Mouse (Mus musculus) lung, embryonic 15.5 days (tissue): ENCODE data around the gene Rbpms2. TPM values are rescaled to one million over a fixed set of nuclear protein-coding genes. Genes with fewer than 3 reads are reported as not detected.
A peak's percentile ranks its signal among the peaks of the same experiment; 100 is the strongest.

Experiments
- ATAC-seq: fragments of 200-750 bp; cut with Nextera tagmentation; 2 replicates; pipeline ENCODE4 v1.8.0; 2017; ENCODE audit warnings: moderate number of reproducible peaks, borderline replicate concordance; ENCODE audit not compliant: low FRiP score, low TSS enrichment; ENCODE audit errors: extremely low read depth
- H3K27ac ChIP-seq: fragments of 300-500 bp; sonication (generic); 2 replicates; pipeline ENCODE4 v1.5.1; 2015; ENCODE audit warnings: moderate library complexity, mild to moderate bottlenecking, inconsistent platforms
- H3K27me3 ChIP-seq: fragments of 300-500 bp; sonication (generic); 2 replicates; pipeline ENCODE4 v1.6.1; 2015; ENCODE audit warnings: inconsistent platforms
- H3K36me3 ChIP-seq: fragments of 300-500 bp; sonication (generic); 2 replicates; pipeline ENCODE4 v1.6.1; 2015; ENCODE audit warnings: inconsistent platforms
- H3K4me1 ChIP-seq: fragments of 300-500 bp; sonication (generic); 2 replicates; pipeline ENCODE4 v1.6.1; 2015; ENCODE audit warnings: inconsistent platforms
- H3K4me2 ChIP-seq: fragments of 300-500 bp; sonication (generic); 2 replicates; pipeline ENCODE4 v1.6.1; 2015; ENCODE audit warnings: inconsistent platforms, mild to moderate bottlenecking, moderate library complexity
- H3K4me3 ChIP-seq: fragments of 300-500 bp; sonication (generic); 2 replicates; pipeline ENCODE4 v1.5.1; 2015; ENCODE audit warnings: mild to moderate bottlenecking, inconsistent platforms
- H3K9ac ChIP-seq: fragments of 300-500 bp; sonication (generic); 2 replicates; pipeline ENCODE4 v1.6.1; 2015; ENCODE audit warnings: inconsistent platforms
- H3K9me3 ChIP-seq: fragments of 300-500 bp; sonication (generic); 2 replicates; pipeline ENCODE4 v1.6.1; 2016; ENCODE audit warnings: inconsistent platforms
- WGBS: fragments of 180-500 bp; shearing (Covaris S2); methylation state at CpG from one replicate; pipeline ENCODE4 v1.1.7; 2015; 5-methylcytosine and 5-hydroxymethylcytosine counted together
- polyA plus RNA-seq: library from polyadenylated mRNA; unstranded; fragments of >200 nt; fragmentation: Nextera tagmentation; extraction: Ambion mirVana; gene quantifications from 2 replicates; pipeline ENCODE4 v1.2.1, GENCODE M21; 2015

The Rbpms2 gene
- polyA plus RNA-seq, 1 experiment from 2014 or later, result 16.6 TPM

GRCm38 (mm10) chr9:65666042-65666441 lies 36.6 kb downstream of the Rbpms2 start:
- no peaks in the 10 kb centered on the region for H3K9me3 ChIP-seq
- no peak overlapping the region for H3K9ac ChIP-seq
- H3K4me2 ChIP-seq, result no peak overlapping the region
- ATAC-seq, result no peak
- H3K27ac ChIP-seq, result no peak overlapping the region
- no peaks in the 10 kb centered on the region for H3K4me1 ChIP-seq
- no peaks in the 10 kb centered on the region for H3K27me3 ChIP-seq
- 20% methylated on average over 5 of the region's 5 CpGs for WGBS
- no peak overlapping the region for H3K4me3 ChIP-seq
- no peaks in the 10 kb centered on the region for H3K36me3 ChIP-seq

GRCm38 (mm10) chr9:65667701-65668100 lies 38.3 kb downstream of the Rbpms2 start, which contains the start of gene Oaz2:
Gene Oaz2 (plus strand): TSS chr9:65668001.
- Histone ChIP-seq H3K4me3 (no peak within 1 kb of the TSS), H3K4me1 (peaks cover 8% of the 10 kb centered on the region; the same call in 1 of the 2 replicates), H3K4me2 (no peak within 1 kb of the TSS), H3K9ac (no peak within 1 kb of the TSS), H3K27me3 (no peaks in the 10 kb centered on the region), H3K36me3 (no peaks in the 10 kb centered on the region), H3K27ac (no peak within 1 kb of the TSS), H3K9me3 (no peaks in the 10 kb centered on the region)
- 90% methylated on average over 8 of the region's 8 CpGs for WGBS
- no peak for ATAC-seq

GRCm38 (mm10) chr9:65671431-65671931 lies 42.0 kb downstream of the Rbpms2 start:
- Histone ChIP-seq H3K27ac (peak overlapping the region; percentile 55), H3K4me1 (peaks cover 15% of the 10 kb centered on the region; the same call in 1 of the 2 replicates), H3K36me3 (no peaks in the 10 kb centered on the region), H3K9me3 (no peaks in the 10 kb centered on the region), H3K4me2 (no peak overlapping the region), H3K4me3 (no peak overlapping the region), H3K9ac (no peak overlapping the region), H3K27me3 (no peaks in the 10 kb centered on the region)
- 0 out of 2 replicates have a peak, but pooled peaks have one; percentile 15 for ATAC-seq
- 48% methylated on average over 9 of the region's 9 CpGs for whole genome bisulfite sequencing

GRCm38 (mm10) chr9:65672996-65673395 lies 43.5 kb downstream of the Rbpms2 start:
- H3K9me3 ChIP-seq, result no peaks in the 10 kb centered on the region
- ATAC-seq, result no peak
- H3K36me3 ChIP-seq, result no peaks in the 10 kb centered on the region
- H3K4me1 ChIP-seq, result peaks cover 24% of the 10 kb centered on the region
- no peak overlapping the region for H3K4me3 ChIP-seq
- no peaks in the 10 kb centered on the region for H3K27me3 ChIP-seq
- peak overlapping the region; percentile 31; the same call in 1 of the 2 replicates for H3K27ac ChIP-seq
- WGBS, result 47% methylated on average over 11 of the region's 11 CpGs
- no peak overlapping the region for H3K4me2 ChIP-seq
- no peak overlapping the region for H3K9ac ChIP-seq

GRCm38 (mm10) chr9:65675461-65676357 lies 46.3 kb downstream of the Rbpms2 start:
- 46% methylated on average over 8 of the region's 8 CpGs for WGBS
- ATAC-seq, result peak; percentile 4; the same call in 1 of the 2 replicates
- Histone ChIP-seq H3K36me3 (no peaks in the 10 kb centered on the region), H3K9me3 (no peaks in the 10 kb centered on the region), H3K4me1 (peaks cover 50% of the 10 kb centered on the region), H3K9ac (0 out of 2 replicates have a peak overlapping the region, but pooled peaks have one; percentile 13), H3K4me3 (peak overlapping the region; percentile 74), H3K27me3 (no peaks in the 10 kb centered on the region), H3K4me2 (peak overlapping the region; percentile 79), H3K27ac (peak overlapping the region; percentile 29; the same call in 1 of the 2 replicates)

GRCm38 (mm10) chr9:65676358-65677118 lies 47.1 kb downstream of the Rbpms2 start:
- H3K4me1 ChIP-seq, result peaks cover 55% of the 10 kb centered on the region
- peak overlapping the region; percentile 74 for H3K4me3 ChIP-seq
- peak overlapping the region; percentile 59 for H3K27ac ChIP-seq
- H3K36me3 ChIP-seq, result no peaks in the 10 kb centered on the region
- H3K9me3 ChIP-seq, result no peaks in the 10 kb centered on the region
- H3K27me3 ChIP-seq, result no peaks in the 10 kb centered on the region
- peak overlapping the region; percentile 79 for H3K4me2 ChIP-seq
- under 1% methylated on average over 42 of the region's 51 CpGs for WGBS
- H3K9ac ChIP-seq, result peak overlapping the region; percentile 65
- ATAC-seq, result peak; percentile 95

GRCm38 (mm10) chr9:65677119-65677462 lies 47.6 kb downstream of the Rbpms2 start:
- Histone ChIP-seq H3K27ac (peak overlapping the region; percentile 59), H3K9me3 (no peaks in the 10 kb centered on the region), H3K4me3 (peak overlapping the region; percentile 74), H3K36me3 (no peaks in the 10 kb centered on the region), H3K27me3 (no peaks in the 10 kb centered on the region), H3K4me2 (peak overlapping the region; percentile 79), H3K9ac (peak overlapping the region; percentile 65), H3K4me1 (peaks cover 55% of the 10 kb centered on the region)
- no peak for ATAC-seq
- WGBS, result 3% methylated on average over 3 of the region's 3 CpGs

GRCm38 (mm10) chr9:65679181-65679761 lies 49.8 kb downstream of the Rbpms2 start:
- Histone ChIP-seq H3K27ac (peak overlapping the region; percentile 85), H3K9ac (peak overlapping the region; percentile 17; the same call in 1 of the 2 replicates), H3K9me3 (no peaks in the 10 kb centered on the region), H3K4me3 (peak overlapping the region; percentile 74), H3K4me2 (peak overlapping the region; percentile 79), H3K4me1 (peaks cover 60% of the 10 kb centered on the region), H3K27me3 (no peaks in the 10 kb centered on the region), H3K36me3 (no peaks in the 10 kb centered on the region)
- peak; percentile 56 for ATAC-seq
- 2% methylated on average over 5 of the region's 5 CpGs for WGBS

GRCm38 (mm10) chr9:65680938-65681633 lies 51.6 kb downstream of the Rbpms2 start:
- H3K36me3 ChIP-seq, result peaks cover 7% of the 10 kb centered on the region; the same call in 1 of the 2 replicates
- H3K9me3 ChIP-seq, result no peaks in the 10 kb centered on the region
- peak overlapping the region; percentile 85 for H3K27ac ChIP-seq
- no peak for ATAC-seq
- peaks cover 53% of the 10 kb centered on the region for H3K4me1 ChIP-seq
- no peak overlapping the region for H3K4me3 ChIP-seq
- H3K9ac ChIP-seq, result no peak overlapping the region
- 53% methylated on average over 4 of the region's 4 CpGs for WGBS
- no peaks in the 10 kb centered on the region for H3K27me3 ChIP-seq
- H3K4me2 ChIP-seq, result 0 out of 2 replicates have a peak overlapping the region, but pooled peaks have one; percentile 7

- H3K9me3 ChIP-seq, result no peaks in the 10 kb centered on the region
- no peak overlapping the region; the same call in 1 of the 2 replicates for H3K9ac ChIP-seq
- no peaks in the 10 kb centered on the region for H3K27me3 ChIP-seq
- H3K36me3 ChIP-seq, result peaks cover 12% of the 10 kb centered on the region
- 0 out of 2 replicates have a peak overlapping the region, but pooled peaks have one; percentile 7 for H3K4me2 ChIP-seq
- H3K27ac ChIP-seq, result 0 out of 2 replicates have a peak overlapping the region, but pooled peaks have one; percentile 9
- WGBS, result 88% methylated on average over 2 of the region's 2 CpGs
- no peak overlapping the region for H3K4me3 ChIP-seq
- ATAC-seq, result no peak
- peaks cover 53% of the 10 kb centered on the region for H3K4me1 ChIP-seq
Measured at GRCm38 (mm10) chr9:65681634-65681940, 52.1 kb downstream of the Rbpms2 start.

GRCm38 (mm10) chr9:65682183-65682582 lies 52.7 kb downstream of the Rbpms2 start:
- H3K4me1 ChIP-seq, result peaks cover 52% of the 10 kb centered on the region
- H3K4me3 ChIP-seq, result no peak overlapping the region
- no peaks in the 10 kb centered on the region for H3K27me3 ChIP-seq
- WGBS, result 83% methylated on average over 3 of the region's 3 CpGs
- H3K4me2 ChIP-seq, result no peak overlapping the region
- peaks cover 18% of the 10 kb centered on the region for H3K36me3 ChIP-seq
- no peak for ATAC-seq
- H3K27ac ChIP-seq, result no peak overlapping the region
- no peaks in the 10 kb centered on the region for H3K9me3 ChIP-seq
- H3K9ac ChIP-seq, result no peak overlapping the region
